Mouse (Mus musculus): ENCODE results near the gene Rep15.
A peak's percentile ranks its signal among the peaks of the same experiment; 100 is the strongest.

The Rep15 gene

DNA sequence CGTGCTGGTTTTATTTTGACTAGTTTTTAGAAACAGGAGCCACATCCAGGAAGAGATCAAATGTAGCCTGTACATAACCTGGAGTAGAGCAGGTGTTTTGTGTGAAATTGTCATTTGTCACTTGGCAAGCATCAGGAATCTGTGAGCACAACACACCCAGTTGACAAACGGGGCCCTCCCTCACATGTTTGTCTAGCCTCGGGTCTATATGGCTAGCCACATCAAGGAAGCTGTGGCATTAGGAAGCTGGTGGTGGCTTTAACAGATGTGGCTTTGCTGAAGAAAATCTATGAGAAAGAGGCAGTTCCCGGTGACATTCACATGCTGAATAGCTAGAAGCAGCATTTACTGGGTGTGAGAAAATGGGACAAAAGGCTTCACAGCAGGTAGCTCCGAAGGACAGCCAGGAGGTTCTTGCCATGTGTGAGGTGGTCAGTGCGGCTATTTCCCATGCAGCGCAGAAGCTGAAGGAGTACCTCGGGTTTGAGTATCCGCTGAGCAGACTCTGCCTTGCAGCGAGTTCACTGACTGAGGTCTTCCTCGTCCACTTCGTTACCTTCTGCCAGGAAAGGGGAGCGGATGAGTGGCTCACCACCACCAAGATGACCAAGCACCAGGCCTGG, at the start of gene Rep15:
TSS of gene Rep15 (plus strand) at position 282 of the 623 bp plus-strand sequence.
- DNase-seq = no peak

DNA sequence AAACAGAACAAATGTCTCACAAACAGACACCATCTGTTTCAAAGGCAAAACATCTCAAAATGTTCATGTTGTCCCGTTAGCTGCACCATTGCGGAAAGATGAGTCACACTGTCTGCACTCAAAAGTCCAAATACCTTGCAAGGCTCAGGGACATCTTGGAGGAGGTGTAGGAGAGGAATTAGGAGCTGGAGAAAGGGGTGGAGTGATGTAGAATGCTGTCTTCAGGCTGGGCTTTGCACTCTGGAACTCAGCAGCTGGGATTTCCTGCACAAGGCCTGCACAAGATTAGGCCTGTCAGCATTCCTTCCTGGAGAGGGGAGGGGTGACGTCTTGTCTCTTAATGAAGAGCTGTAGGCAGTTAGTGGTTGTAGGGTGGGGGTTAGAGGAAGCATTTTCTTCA, 47.8 kb upstream of the Rep15 start:
- DNase-seq = no peak

DNA sequence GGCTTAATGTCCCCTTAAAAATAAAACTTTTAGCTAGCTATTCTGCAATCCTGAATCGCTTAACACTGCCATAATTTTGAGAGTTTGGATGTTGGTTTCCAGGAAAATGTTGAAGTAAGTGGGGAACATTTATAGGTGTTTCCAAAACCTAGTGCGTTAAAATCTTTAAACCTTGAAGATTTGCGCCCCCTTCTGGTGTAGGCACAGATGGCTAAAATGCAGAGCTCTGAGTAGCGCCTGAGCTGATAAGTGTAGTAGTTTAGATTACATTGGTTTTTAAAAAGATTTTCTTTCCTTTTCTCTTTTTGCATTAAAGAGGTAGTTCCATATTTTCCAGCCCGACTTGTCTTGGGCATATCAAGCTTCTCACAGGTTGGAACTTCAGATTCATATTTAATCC, 38.1 kb upstream of the Rep15 start:
- peak; percentile 83 for DNase-seq

DNA sequence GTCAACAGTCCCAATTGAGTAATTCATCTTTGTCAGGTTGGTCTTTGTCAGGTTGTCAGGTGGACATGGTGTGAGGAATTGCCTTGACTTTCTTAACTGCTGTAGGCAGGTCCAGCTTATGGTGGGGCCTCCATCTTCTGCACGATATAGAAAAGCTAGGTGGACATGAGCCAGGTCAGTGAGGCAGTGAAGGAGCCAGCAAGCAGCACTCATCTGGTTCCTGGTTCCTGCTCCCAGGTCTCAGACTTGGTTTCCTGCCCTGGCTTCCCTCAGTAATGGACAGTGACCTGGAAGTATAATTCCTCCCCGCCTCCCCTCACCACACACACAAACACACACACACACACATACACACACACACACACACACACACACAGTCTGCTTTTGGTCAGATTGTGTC, 37.0 kb upstream of the Rep15 start:
- DNase-seq = no peak

DNA sequence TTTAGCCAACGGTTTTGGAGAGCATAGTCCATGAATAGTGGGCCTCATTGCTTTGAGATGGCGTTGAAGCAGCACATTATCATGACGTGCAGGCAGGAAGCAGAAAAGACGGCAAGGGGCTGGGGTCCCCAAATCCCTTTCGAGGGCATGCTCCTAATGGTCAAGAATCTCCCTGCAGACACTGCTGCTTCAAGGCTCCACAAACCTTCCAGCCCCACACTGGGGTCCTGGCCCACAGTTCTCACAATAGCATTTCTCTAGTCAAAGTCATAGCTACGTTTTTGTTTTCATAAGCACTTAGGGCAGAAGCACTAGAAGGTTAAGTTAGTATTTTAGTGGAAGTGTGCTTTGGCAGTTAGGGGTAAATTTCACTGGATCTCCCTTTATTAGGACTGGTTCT, 36.5 kb upstream of the Rep15 start:
- no peak for DNase-seq

DNA sequence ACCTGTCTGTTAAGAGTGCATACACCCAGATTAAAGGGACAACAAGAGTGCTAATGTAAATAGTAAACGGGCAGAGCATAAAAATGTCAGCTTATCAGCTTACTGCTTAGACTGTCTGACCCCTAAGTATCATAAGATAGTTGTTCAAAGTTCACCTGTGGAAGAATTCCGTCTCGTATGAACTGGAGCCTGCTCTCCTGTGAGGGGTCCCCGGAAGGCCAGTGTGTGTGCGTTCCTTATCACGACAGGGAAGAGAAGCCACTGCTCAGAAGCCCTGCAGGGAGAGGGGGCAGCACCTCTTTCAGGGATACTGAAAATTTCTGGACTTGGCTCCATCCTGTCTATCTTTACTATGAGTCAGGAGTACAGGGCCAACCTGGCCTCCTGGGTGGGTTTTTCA, 35.4 kb upstream of the Rep15 start:
- no peak for DNase-seq

DNA sequence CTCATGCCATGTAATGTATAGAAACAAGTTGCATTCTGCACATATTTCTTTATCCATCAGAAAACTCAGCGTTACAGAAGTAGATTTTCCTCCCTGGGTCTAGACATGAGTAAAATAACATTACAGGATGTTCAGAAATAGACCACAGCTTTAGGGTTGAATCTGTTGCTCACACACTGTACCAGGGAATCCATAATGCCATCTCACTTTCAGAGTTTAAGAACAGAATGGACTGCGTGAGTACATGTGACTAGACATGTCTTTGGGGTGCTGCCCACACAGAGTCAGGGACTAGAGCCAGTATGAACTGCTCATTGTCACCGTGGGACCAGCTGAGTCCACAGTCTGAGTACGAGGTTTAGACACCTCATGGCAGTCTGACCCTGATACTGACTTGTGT, 33.7 kb upstream of the Rep15 start:
- no peak for DNase-seq

DNA sequence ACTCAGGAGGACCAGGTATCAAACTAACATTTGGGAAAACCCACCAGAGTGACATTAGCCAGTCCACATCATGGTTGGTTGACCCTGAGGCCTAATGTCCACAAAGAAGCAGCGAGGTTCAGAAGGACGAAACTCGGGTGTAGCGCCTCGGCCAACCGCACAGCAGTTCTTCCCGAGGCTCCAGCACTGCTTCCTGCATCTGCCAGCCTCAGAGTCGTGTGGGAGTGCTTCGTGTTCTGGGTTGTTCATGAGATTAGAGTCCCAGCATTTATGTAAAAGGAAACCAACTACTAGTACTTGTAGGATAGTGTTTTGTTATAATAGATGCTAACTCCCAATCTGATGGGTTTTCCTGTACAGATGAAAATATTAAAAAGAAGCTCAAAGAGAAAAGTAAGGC, 33.1 kb upstream of the Rep15 start:
- no peak for DNase-seq

DNA sequence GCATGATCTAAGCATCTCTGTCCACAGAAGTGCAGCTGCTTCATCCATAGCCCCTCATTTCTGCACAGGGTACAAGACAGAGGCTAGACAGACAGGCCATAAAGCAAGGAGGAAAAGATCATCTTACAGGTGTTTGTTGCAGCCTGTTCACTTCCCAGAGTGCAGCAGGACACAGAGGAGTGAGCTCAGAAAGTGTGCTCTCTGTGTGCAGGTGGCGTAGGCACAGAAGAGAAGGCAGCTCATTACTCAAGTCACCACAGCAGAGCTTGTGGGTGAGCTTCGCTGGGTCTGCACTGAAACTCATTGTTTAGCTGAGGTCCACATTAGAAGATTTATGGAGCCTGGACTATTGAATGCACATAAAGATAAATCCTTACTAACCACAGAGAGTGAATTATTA, 32.6 kb upstream of the Rep15 start:
- no peak for DNase-seq

DNA sequence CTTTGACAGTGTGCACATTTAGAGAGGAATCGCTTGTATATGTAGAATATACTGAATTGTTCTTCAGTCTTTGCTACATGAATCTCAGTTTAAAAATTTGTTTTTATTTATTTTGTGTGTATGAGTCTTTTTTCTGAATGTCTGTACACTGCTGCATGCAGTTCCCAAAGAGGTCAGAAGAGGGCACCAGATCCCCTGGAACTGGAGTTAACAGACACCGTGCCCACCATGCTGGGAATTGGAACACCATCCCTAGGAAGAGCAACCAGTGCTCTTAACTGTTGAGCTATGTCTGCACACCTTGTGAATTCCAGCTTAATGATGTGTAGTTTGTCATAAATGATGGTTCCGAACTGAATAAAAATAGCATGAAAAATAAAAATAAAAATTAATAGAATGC, 24.2 kb upstream of the Rep15 start:
- DNase-seq = peak; percentile 70

DNA sequence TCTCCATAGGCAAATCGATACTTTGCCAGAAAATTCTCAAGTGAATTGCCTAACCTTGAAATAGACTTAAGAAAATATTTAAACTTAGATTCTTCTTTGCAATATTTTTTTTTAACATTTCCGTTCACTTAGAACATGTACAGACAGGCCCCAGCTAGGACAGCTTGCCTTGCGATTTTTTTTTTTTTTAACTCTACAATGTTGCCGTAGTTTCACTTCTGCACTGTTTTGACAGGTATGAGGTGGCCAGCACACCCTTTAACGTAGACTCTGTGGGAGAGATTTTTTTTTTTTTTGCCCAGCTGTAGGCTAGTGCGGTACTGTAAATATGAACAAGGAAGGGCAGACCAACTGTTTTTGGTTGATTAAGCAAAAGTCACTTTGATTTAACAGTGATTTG, 22.0 kb upstream of the Rep15 start:
- DNase-seq = no peak

DNA sequence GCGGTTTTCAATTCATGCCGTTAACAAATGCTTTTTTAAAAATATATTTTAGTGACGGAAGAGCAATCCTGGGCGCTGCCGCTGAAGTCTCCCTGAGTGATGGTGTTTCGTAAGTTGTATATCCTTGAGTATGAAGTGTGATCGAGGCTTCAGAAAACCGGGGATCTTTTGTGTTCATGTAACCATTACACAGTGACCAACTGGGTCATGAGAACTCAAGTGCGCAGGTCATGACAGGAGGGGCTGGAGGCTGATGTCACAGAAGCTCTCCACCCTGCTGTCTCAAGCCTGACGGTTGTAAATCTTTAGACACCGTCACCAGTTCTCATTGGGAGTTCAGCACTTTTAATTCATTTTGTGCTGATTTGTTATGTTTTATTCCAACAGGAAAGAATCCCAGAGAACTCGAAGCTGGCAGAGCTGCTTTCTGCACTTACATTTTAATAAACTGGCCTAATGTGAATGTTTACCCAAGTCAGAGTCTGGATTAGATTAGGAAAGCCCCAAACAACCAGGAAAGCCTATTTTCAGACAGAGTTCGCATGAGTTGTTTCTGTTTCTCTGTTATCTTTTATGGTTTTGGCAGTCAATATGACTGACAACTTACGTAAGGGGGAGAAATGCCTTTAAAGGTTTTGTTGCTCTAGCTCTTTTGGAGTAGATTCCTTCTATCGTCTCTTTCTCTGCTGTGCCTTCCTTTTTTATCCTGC, 21.4 kb upstream of the Rep15 start:
- no peak for DNase-seq

DNA sequence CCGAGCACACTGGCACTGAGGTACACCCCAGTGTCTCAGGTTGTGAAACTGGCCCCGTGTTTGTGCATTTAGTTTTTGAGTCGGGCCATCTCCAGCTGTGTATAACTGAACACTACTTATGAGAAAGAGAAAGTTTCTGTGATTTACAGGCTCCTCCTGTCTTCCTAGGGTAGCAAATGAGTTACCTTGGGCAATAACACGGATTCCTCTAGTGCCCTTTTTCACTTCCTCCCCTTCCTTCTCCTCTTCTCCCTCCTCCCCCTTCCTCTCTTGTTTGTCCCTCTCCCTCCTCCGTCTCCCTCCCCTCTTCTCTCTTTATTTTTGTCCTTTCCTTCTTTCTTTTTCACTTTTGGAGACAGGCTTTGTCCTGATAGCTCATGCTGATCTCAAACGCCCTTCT, 20.8 kb upstream of the Rep15 start:
- no peak for DNase-seq

DNA sequence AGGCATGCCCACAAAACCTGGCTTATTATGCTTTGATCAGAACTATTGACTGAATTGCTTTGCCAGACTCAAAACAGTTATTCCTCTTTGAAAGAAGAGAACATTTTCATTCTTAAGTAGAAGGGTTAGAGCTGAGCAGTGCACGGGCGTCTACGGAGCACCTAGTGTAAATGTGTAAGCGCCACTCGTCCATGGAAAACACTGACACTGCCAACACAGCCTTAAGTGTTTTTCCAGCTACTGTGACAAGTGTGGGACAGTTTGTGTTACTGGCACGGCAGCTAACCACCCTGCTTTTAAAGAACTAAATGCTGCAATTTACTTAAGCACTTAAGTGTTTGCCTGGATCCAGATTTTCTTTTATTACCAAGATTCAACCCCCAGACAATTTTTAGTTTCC, 20.4 kb upstream of the Rep15 start:
- DNase-seq = peak; percentile 11

DNA sequence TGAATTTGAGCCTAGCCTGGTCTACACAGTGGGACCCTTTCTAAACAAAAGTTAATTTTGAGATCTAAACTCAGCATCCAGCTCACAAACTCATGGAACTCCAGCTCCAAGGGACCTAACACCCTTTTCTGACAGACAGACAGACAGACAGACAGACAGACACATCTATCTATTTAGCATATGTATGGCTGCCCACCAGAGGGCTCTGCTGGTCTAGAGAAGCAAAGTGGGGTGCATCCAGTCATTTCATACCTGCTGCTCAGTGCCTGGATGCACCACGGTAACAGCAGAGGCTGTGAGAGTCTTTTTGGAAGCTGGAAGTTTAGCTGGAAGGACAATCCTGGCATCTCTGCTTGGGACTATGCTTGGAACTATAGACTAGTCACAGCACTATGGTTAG, 18.8 kb upstream of the Rep15 start:
- DNase-seq = no peak

DNA sequence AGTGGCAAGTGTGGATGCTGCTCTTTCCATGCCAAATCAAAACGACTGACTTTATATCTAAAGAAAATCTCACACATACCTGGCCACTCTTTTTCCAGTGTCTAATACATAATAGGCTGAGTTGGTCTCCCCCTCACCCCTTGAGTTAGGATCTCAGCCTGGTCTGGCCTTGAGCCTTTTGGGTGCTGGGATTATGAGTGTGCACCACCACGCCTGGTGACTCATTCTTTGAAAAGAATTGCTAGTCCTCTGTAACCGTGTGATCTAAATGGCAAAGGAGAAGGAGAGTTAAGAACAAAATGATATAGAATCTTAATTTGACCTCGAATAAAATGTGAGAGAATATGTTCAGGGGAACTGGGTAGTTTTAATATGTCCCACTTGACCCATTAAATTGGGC, 14.5 kb upstream of the Rep15 start:
- DNase-seq = no peak

DNA sequence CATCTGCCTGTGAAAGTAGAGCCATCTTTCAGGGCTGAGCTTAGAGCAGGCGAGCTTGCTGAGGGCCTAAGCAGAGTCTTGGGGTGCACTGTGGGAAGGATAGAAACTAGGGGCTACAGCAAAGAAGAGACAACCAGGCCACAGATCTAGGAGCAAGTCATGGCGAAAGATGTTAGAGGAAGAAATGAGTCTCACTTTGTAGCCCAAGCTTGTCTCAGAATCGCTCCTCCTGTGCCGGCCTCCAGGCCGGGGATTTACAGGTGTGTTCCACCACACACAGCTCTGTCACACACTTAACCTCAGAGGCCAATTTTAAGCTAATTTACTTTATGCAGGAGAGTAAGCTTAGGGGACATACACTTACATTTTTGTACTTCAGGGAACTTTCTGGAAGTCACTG, 14.0 kb upstream of the Rep15 start:
- no peak for DNase-seq

DNA sequence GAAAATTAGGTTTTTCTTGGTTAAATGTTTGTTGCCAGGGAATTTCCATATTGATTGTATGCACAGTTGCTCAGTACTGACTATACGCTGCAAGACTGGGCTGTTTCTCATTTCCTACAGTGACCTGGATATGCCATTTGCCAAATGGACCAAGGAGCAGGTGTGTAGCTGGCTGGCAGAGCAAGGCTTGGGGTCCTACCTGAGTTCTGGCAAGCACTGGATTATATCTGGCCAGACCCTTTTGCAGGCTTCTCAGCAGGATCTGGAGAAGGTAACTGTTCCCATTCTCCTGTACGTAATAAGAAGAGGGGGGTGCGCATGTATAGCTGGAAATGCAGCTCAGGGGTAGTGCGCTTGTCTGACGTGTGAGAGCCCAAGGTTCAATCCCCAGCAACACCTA, 11.2 kb upstream of the Rep15 start:
- no peak for DNase-seq

DNA sequence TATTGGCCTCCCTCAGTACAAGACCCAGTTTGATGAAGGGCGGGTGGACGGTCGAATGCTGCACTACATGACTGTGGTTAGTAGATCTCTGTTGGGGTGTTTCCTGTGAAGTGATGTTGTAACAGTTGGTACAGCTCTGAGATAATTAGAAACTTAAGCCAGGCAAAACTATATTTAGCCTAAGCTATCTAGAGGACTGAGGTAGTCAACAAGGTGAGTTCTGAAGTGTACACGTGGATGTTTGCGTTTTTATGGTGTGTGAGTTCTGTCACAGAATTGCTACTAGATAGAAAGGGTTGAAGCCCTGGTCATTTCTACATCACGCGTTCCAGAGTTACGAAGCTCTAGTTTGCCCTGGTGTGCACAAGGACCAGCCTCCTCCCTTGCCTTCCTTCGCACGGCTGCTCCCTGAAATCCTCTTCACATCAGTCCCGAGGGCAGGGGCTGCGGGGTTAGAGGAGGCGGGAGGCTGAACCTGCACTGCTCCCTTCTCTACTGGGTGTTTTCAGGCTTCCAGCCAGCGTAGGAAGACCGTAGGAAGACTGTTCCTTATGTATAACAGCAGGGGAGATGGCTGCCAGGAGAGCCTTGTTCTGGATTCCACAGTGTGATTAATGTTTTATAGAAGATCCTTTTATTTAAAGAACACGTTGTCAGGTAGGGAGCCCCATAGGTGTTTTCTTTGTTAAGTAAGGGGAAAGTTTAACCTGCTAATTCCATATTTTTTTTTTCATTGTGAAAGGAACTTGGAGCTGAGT, 9.8 kb upstream of the Rep15 start:
- DNase-seq = no peak

DNA sequence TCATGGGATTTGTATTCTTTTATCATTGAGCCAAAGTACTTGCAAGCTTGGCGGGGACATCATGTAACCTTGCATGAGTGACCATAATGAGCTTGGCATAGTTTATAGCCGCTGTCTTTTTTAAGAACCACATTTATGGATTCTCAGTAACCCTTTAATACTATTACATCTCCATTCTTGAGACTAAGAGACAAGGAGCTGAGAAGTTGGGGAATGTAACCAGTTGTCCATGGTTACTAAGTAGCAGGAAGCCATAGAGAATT, 9.3 kb upstream of the Rep15 start:
- no peak for DNase-seq

DNA sequence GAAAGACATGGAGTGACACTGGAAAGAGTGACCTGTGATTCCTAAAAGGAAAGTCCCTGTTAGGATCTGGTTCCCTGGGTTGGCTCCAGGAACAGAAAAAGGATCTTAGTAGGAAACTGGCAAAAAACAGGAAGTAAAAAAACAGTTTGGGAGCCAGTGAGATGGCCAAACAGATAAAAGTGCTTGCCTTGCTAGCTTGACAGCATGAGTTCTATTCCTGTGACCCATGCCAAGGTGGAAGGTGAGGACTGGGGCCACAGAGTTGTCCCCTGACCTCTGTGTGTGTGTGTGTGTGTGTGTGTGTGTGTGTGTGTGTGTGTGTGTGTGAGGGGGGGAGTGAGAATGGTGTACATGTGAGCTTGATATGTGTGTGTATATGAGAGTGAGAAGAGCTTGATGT, 8.8 kb upstream of the Rep15 start:
- DNase-seq = no peak

DNA sequence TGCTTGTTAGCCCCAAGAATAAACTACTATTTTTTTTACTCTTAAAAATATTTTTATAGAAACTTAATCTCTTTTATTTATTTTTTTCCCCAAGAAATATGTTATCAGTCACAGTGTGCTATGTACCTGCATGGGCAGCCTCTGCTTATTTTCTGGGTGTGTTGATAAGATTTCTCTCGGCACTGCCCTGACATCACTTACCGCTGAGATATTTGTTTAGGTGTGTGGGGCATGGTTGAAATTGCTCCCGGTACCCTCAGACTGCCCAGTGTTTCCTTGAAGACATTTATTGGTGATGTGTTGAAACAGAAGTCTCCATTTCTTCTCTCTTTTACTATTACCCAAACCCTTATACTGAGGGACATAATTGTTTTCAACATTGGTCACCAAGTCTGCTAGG, 7.6 kb upstream of the Rep15 start:
- DNase-seq = no peak

DNA sequence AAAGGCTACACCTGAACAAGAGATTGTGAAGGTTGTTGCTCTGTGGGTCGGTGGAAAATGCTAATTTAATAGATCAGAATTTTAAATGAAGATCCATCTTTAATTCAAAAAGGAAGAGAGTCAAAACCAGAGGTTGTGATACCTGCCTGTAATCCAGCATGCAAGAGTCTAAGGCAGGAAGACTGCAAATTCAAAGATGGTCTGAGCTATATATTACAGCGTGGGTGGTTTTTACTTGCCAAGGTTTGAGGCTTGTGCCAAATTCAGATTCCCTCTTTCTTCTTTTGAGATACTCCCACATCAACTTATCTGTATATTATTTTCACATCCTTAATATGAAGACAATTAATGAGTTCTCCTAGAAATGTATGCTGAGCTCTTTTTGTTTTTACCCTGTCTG, 4.0 kb upstream of the Rep15 start:
- DNase-seq = no peak

DNA sequence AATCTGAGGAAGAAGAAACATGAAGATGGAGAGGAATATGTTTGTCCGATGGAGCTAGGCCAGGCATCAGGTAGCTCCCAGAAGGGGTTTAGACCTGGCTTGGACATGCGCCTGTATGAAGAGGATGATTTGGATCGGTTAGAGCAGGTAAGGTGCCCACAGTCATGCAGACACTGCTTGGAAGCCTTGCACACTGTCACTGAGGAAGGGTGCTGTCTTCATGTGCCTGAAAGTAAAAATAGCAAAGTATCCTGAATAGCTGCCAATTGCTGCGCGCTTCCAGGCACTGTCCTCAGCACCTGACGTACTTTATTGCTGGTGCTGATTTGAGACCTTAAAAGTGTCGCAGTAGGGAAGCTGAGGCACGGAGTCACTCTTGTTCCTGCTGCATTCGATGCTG, 2.8 kb upstream of the Rep15 start:
- DNase-seq = no peak

Measured in lung, postnatal 14 days (tissue).